25 mouse cellular contexts compared by ENCODE assay signal in the genomic region with DNA sequence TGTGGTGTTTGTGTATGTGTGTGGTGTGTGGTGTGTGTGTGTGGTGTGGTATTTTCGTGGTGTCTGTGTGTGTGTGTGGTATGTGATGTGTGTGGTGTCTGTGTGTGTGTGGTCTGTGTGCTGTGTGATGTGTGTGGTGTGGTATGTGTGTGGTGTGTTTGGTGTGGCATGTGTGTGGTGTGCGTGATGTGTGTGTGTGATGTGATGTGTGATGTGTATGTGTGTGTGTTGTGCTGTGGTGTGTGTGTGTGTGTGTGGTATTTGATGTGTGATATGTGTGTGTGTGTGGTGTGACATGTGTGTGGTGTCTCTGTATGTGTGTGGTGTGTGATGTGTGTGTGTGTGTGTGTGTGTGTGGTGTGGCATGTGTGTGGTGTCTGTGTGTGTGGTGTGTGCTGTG.
DNase-seq lines count a peak whose midpoint lies in the region; ATAC-seq and TF ChIP-seq lines count a peak whose summit lies in the region.
"Had no signal": no experiment of that assay in that cellular context is flagged by ENCODE, and none has a peak within 500 bp of the region (broad histone marks: within the 10 kb centered on the region; RNA-seq: fewer than 3 reads in every experiment).

No protein-coding gene starts in this region.

- peak; percentile 65 for ATAC-seq in embryonic facial prominence, embryonic 11.5 days (replicated peaks; ENCODE audit: insufficient number of reproducible peaks, low FRiP score, low TSS enrichment, low read depth)
- 0 out of 2 replicates have a peak, but pooled peaks have one; percentile 29 for ATAC-seq in hindbrain, embryonic 12.5 days (ENCODE audit: low FRiP score)
- ATAC-seq in midbrain, embryonic 14.5 days (ENCODE audit: low FRiP score, low TSS enrichment), result 0 out of 2 replicates have a peak, but pooled peaks have one; percentile 8
- ATAC-seq in midbrain, postnatal 0 days (ENCODE audit: low FRiP score), result no peak
- ATAC-seq in embryonic facial prominence, embryonic 15.5 days (ENCODE audit: insufficient number of reproducible peaks, low FRiP score, low TSS enrichment, low read depth), result peak; percentile 47; the same call in 1 of the 2 replicates
- ATAC-seq: forebrain, embryonic 13.5 days; inflammation-experienced regulatory T-cells, adult 6 months had no signal

- no peaks in the 10 kb centered on the region for H3K9me3 ChIP-seq in embryonic facial prominence, embryonic 11.5 days (replicated peaks; ENCODE audit: control insufficient read depth, low read length)
- no peaks in the 10 kb centered on the region for H3K9me3 ChIP-seq in embryonic facial prominence, embryonic 10.5 days
- H3K9me3 ChIP-seq in hindbrain, embryonic 12.5 days (replicated peaks), result no peaks in the 10 kb centered on the region
- no peaks in the 10 kb centered on the region for H3K9me3 ChIP-seq in hindbrain, embryonic 10.5 days
- no peaks in the 10 kb centered on the region for H3K9me3 ChIP-seq in midbrain, embryonic 14.5 days (ENCODE audit: control insufficient read depth, low read length)
- H3K9me3 ChIP-seq in midbrain, postnatal 0 days (ENCODE audit: low read length), result no peaks in the 10 kb centered on the region
- H3K9me3 ChIP-seq in embryonic facial prominence, embryonic 15.5 days (replicated peaks), result no peaks in the 10 kb centered on the region
- H3K9me3 ChIP-seq: forebrain, embryonic 13.5 days; limb, embryonic 15.5 days had no signal

- no peak overlapping the region for H3K9ac ChIP-seq in embryonic facial prominence, embryonic 11.5 days (replicated peaks; ENCODE audit: low read length)
- H3K9ac ChIP-seq in hindbrain, embryonic 12.5 days, result no peak overlapping the region
- H3K9ac ChIP-seq in midbrain, embryonic 14.5 days (replicated peaks; ENCODE audit: low read length), result no peak overlapping the region
- no peak overlapping the region for H3K9ac ChIP-seq in midbrain, postnatal 0 days (replicated peaks; ENCODE audit: low read length, poor library complexity, severe bottlenecking)
- H3K9ac ChIP-seq in embryonic facial prominence, embryonic 15.5 days, result no peak overlapping the region
- H3K9ac ChIP-seq: forebrain, embryonic 13.5 days; limb, embryonic 15.5 days; liver, embryonic 14.5 days; lung, embryonic 14.5 days had no signal

- no peak overlapping the region for H3K27ac ChIP-seq in embryonic facial prominence, embryonic 11.5 days (replicated peaks; ENCODE audit: low read depth, low read length)
- no peak overlapping the region for H3K27ac ChIP-seq in embryonic facial prominence, embryonic 10.5 days (replicated peaks)
- H3K27ac ChIP-seq in hindbrain, embryonic 12.5 days, result no peak overlapping the region
- H3K27ac ChIP-seq in hindbrain, embryonic 10.5 days, result no peak overlapping the region
- no peak overlapping the region for H3K27ac ChIP-seq in midbrain, embryonic 14.5 days (replicated peaks; ENCODE audit: low read depth, low read length)
- H3K27ac ChIP-seq in midbrain, postnatal 0 days (ENCODE audit: low read depth, low read length), result no peak overlapping the region
- no peak overlapping the region for H3K27ac ChIP-seq in embryonic facial prominence, embryonic 15.5 days (replicated peaks)
- H3K27ac ChIP-seq: forebrain, embryonic 13.5 days; limb, embryonic 15.5 days; liver, embryonic 14.5 days had no signal

- no peaks in the 10 kb centered on the region for H3K36me3 ChIP-seq in embryonic facial prominence, embryonic 11.5 days (replicated peaks; ENCODE audit: control insufficient read depth, insufficient read depth, low read depth, low read length)
- H3K36me3 ChIP-seq in embryonic facial prominence, embryonic 10.5 days (replicated peaks), result no peaks in the 10 kb centered on the region
- no peaks in the 10 kb centered on the region for H3K36me3 ChIP-seq in hindbrain, embryonic 12.5 days
- no peaks in the 10 kb centered on the region for H3K36me3 ChIP-seq in hindbrain, embryonic 10.5 days
- H3K36me3 ChIP-seq in midbrain, embryonic 14.5 days (ENCODE audit: control insufficient read depth, insufficient read depth, low read length), result no peaks in the 10 kb centered on the region
- no peaks in the 10 kb centered on the region for H3K36me3 ChIP-seq in midbrain, postnatal 0 days (ENCODE audit: insufficient read depth, low read length)
- no peaks in the 10 kb centered on the region for H3K36me3 ChIP-seq in embryonic facial prominence, embryonic 15.5 days
- H3K36me3 ChIP-seq: limb, embryonic 15.5 days had no signal

- no peak for TF ChIP-seq CTCF in midbrain, postnatal 0 days (IDR thresholded peaks at IDR 0.05)

- no peaks in the 10 kb centered on the region for H3K27me3 ChIP-seq in embryonic facial prominence, embryonic 11.5 days (ENCODE audit: control insufficient read depth, insufficient read depth, low read length)
- H3K27me3 ChIP-seq in embryonic facial prominence, embryonic 10.5 days (replicated peaks; ENCODE audit: low read depth, poor library complexity, severe bottlenecking), result no peaks in the 10 kb centered on the region
- no peaks in the 10 kb centered on the region for H3K27me3 ChIP-seq in hindbrain, embryonic 12.5 days
- no peaks in the 10 kb centered on the region for H3K27me3 ChIP-seq in hindbrain, embryonic 10.5 days (ENCODE audit: insufficient read depth, poor library complexity, severe bottlenecking)
- no peaks in the 10 kb centered on the region for H3K27me3 ChIP-seq in midbrain, embryonic 14.5 days (ENCODE audit: control insufficient read depth, insufficient read depth, low read length)
- H3K27me3 ChIP-seq in midbrain, postnatal 0 days (ENCODE audit: insufficient read depth, low read length), result no peaks in the 10 kb centered on the region
- H3K27me3 ChIP-seq in embryonic facial prominence, embryonic 15.5 days, result no peaks in the 10 kb centered on the region
- H3K27me3 ChIP-seq: forebrain, embryonic 13.5 days; limb, embryonic 15.5 days had no signal

- H3K4me3 ChIP-seq in embryonic facial prominence, embryonic 11.5 days (ENCODE audit: low read depth, low read length), result no peak overlapping the region
- H3K4me3 ChIP-seq in embryonic facial prominence, embryonic 10.5 days, result no peak overlapping the region
- no peak overlapping the region for H3K4me3 ChIP-seq in hindbrain, embryonic 12.5 days
- H3K4me3 ChIP-seq in hindbrain, embryonic 10.5 days, result no peak overlapping the region
- H3K4me3 ChIP-seq in midbrain, embryonic 14.5 days (replicated peaks; ENCODE audit: low read depth, low read length), result no peak overlapping the region
- H3K4me3 ChIP-seq in midbrain, postnatal 0 days (ENCODE audit: low read depth, low read length), result no peak overlapping the region
- H3K4me3 ChIP-seq in embryonic facial prominence, embryonic 15.5 days (replicated peaks), result no peak overlapping the region
- H3K4me3 ChIP-seq: forebrain, embryonic 13.5 days; limb, embryonic 15.5 days had no signal

- DNase-seq in embryonic facial prominence, embryonic 11.5 days (ENCODE audit: low spot score), result no peak
- DNase-seq in embryonic facial prominence, embryonic 10.5 days (ENCODE audit: low spot score), result no peak
- no peak for DNase-seq in hindbrain, embryonic 10.5 days (ENCODE audit: low spot score)
- no peak for DNase-seq in midbrain, embryonic 14.5 days
- no peak for DNase-seq in midbrain, postnatal 0 days (ENCODE audit: low spot score)
- DNase-seq in lung, postnatal 4 days, result no peak
- DNase-seq: adrenal gland, postnatal 25 days; cerebellum, adult 8-10 months; cerebellum, postnatal 36 days; embryo, embryonic 11 days; gastrocnemius, postnatal 25 days; heart, adult 18-20 months; kidney, adult 18-20 months; kidney, postnatal 25 days; layer of hippocampus, postnatal 36 days; lung, embryonic 14.5 days; retina, postnatal 1 day; thymus, adult 18-20 months; thymus, postnatal 36 days had no signal

- no peak overlapping the region for H3K4me2 ChIP-seq in embryonic facial prominence, embryonic 11.5 days (ENCODE audit: low read depth, low read length)
- no peak overlapping the region for H3K4me2 ChIP-seq in hindbrain, embryonic 12.5 days (replicated peaks)
- H3K4me2 ChIP-seq in midbrain, embryonic 14.5 days (ENCODE audit: low read length), result no peak overlapping the region
- no peak overlapping the region for H3K4me2 ChIP-seq in midbrain, postnatal 0 days (ENCODE audit: low read depth, low read length, poor library complexity, severe bottlenecking)
- H3K4me2 ChIP-seq in embryonic facial prominence, embryonic 15.5 days (replicated peaks), result no peak overlapping the region
- H3K4me2 ChIP-seq: forebrain, embryonic 13.5 days; limb, embryonic 15.5 days; lung, embryonic 14.5 days had no signal

- 89% methylated on average over 2 of the region's 2 CpGs for WGBS in embryonic facial prominence, embryonic 11.5 days
- WGBS in embryonic facial prominence, embryonic 10.5 days, result 91% methylated on average over 2 of the region's 2 CpGs
- 92% methylated on average over 2 of the region's 2 CpGs for WGBS in hindbrain, embryonic 12.5 days
- WGBS in hindbrain, embryonic 10.5 days, result 91% methylated on average over 2 of the region's 2 CpGs
- 87% methylated on average over 2 of the region's 2 CpGs for WGBS in midbrain, embryonic 14.5 days
- 97% methylated on average over 2 of the region's 2 CpGs for WGBS in midbrain, postnatal 0 days
- 92% methylated on average over 2 of the region's 2 CpGs for WGBS in embryonic facial prominence, embryonic 15.5 days

- H3K4me1 ChIP-seq in embryonic facial prominence, embryonic 11.5 days (ENCODE audit: control insufficient read depth, insufficient read depth, low read length), result no peaks in the 10 kb centered on the region
- H3K4me1 ChIP-seq in embryonic facial prominence, embryonic 10.5 days, result no peaks in the 10 kb centered on the region
- no peaks in the 10 kb centered on the region for H3K4me1 ChIP-seq in hindbrain, embryonic 12.5 days
- H3K4me1 ChIP-seq in hindbrain, embryonic 10.5 days (replicated peaks), result no peaks in the 10 kb centered on the region
- no peaks in the 10 kb centered on the region for H3K4me1 ChIP-seq in midbrain, embryonic 14.5 days (ENCODE audit: control insufficient read depth, insufficient read depth, low read length)
- H3K4me1 ChIP-seq in midbrain, postnatal 0 days (ENCODE audit: insufficient read depth, low read length), result no peaks in the 10 kb centered on the region
- no peaks in the 10 kb centered on the region for H3K4me1 ChIP-seq in embryonic facial prominence, embryonic 15.5 days
- H3K4me1 ChIP-seq: forebrain, embryonic 13.5 days; limb, embryonic 15.5 days had no signal
